Mouse (Mus musculus) granulocyte monocyte progenitor cell, adult 5-6 weeks (primary cell): ENCODE measurements at regions not wholly inside any gene's neighbourhood (a gene's known extent, or its start where the extent isn't known, plus 50 kb on each side); places are given as distances from the start of the nearest gene placed in this dataset.

Source experiments
- ATAC-seq: replicated peaks from 2 replicates; pipeline ENCODE4 v1.8.0; 2016; ENCODE audit warnings: mild to moderate bottlenecking, moderate TSS enrichment, inconsistent platforms; ENCODE audit not compliant: poor library complexity, severe bottlenecking

DNA sequence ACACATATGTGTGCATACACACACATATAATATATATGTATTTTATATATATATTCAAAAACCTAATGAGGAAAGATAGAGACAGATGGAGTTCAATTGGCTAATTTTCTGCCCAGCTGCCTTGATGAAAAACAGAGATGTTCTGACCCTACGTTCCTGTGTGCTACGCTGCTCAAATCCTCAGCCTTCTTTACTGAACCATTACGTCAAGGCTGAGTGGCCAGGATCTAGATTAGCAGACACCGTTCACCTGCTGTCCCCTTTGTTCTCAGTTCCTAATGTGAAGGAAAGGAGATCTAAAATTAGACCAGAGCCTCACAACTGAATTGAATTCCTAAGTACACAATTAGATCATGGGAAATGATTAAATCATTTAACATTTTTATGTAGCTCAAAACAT lies 284.3 kb upstream of the Adgrl4 start:
- no peak for ATAC-seq

DNA sequence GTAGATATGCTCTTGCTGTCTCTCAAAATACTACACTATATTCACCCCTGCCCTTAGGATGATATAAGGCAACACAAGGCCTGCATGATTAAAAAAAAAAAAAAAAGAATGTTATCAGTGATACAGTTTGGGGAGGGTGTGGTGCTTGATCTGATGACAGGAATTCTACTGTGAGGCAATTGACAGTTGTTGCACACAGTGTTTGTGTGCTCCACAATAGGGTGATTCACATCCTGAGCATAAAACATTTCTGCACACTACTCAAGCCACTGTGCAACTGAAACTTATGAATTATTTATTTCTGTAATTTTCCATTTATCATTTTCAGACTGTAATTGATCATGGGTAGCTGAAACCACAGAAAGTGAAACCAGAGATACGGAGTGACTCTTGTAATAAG lies 277.2 kb upstream of the Adgrl4 start:
- no peak for ATAC-seq

DNA sequence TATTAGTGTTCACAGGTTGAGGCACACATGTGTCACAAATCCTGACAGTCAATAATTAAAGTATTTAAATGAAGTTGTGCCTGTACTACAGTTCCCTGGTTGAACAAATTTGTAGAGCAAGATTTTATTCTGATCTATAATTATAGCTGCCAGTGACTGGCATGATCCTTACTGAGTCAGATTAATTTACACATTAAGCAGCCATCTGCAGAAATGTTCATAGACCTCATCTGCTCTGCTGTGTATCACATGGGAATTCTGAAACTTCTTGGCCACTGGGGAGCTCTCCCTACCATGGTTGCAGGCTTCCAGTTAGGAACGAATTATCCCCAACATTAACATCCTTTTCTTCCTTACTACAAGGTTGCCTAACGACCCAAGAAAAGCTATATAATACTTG lies 255.6 kb upstream of the Adgrl4 start:
- no peak for ATAC-seq

DNA sequence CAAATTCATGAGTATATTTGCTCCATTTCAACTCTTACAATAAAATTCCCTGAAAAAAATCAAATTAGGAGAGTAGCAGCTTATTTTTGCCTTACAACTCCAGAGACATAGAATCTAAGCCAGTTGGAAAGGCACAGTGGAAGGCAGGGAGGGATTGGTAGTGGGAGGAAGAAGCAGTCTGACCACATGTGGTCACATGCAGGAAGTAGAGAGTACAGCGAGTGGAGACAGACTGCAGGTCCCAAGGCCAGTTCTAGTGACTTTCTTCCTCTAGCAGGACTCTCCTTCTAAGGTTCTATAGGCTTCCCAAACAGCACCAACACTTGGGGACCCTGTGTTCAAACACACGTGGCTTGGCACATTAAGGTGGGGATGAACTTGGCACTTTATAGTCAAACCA lies 245.6 kb upstream of the Adgrl4 start:
- peak; percentile 75 for ATAC-seq

DNA sequence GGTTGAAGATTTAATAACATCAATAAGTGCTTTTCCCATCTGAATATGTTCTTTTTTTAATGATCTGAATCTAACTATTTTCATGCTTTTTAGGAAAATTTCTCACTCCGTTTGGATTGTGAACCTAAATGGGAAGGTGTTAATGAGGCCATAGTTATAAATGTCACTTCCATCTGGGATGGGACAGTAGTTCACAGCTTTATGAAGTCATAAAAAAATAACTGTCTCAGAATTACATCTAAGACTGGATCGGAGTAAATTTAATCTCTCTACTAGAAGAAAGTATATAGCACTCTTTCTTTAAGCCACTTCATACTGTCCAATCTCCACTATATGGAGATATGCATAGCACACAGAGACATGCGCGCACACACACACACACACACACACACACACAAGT lies 226.7 kb upstream of the Adgrl4 start:
- no peak for ATAC-seq

DNA sequence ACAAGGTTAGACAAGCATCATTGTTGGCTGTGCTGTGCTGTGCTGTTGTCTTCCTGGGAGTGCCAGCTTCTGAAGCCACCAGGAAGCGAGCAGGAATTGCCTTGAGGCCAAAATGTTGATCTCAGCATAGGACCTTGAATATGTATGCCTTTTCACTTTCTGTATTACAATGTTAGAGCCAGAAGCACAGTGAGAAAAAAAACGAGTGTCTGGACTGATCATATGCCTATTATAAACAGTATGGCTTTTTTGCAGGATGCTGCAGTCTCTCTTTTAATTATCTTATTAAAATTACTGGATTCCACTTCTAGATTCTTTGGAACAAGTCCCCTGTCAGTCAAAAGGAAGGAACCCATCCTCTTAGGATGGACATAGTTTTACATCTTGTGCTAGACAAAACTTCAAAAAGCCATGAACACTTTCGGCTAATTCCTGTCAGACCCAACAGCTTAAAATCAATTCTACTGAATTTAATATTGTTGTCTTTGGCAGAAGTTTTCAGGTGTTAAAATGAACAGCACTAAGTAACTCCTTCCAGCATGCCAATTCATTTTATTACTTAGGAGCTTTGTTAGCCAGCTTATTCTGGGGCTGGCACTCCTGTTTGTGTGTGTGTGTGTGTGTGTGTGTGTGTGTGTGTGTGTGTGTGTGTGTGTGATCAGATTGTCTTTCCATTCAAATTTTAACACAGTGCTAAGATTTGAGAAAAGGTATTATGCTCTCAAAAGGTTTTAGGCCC lies 220.8 kb upstream of the Adgrl4 start:
- ATAC-seq = no peak

DNA sequence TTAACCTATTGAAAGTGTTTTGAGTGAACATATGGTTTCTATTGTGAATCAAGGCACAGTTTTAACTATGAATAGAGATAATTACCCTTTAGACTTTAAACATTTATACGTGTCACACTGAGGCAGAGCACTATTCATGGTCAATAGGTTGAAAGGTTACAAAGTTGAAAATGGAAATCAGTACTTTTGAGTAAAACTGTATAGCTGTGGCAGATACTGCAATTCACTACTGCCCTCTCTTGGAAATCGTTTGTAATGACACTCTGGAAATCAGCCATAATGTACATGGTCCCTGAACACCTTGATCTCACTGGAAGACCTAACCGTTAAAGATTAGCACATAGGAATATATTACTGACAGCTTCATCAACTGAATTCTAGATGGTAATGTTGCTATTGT lies 215.3 kb upstream of the Adgrl4 start:
- peak; percentile 87 for ATAC-seq

DNA sequence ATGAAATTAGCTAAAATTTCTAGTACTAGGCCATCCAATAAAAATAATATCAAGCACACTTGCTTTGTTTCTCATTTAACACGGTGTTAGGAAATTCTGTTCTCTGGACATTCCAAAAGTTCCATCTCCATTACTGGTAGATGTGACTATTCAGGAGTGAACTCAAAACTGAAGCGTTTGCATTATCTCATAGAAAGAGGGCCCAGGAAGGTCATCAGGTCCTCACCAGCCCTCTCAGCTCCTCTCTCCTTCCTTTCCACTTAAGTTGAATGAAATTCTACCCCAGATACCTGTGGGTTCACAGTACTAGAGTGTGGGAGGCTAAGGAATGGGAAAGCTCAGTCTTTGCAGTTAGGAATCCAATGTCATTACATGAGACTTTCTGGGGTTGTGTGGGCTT lies 185.2 kb upstream of the Adgrl4 start:
- no peak for ATAC-seq

DNA sequence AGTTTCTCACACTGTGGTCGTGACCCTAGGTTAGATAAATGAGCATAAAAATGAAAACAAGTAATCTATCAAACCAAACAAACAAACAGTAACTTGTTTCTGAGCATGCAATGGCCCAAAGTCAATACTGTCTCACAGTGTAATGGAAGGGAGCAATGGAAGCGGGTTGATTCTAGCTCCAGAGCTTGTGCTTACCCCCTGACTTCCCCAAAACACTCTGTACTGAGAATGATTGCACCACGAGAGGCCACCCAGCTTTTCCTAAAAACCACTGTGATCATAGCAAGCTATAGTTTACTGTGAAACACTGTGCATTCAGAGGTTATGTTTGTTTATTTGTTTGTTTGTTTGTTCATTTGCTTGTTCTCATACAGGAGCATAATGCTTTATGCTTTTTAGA lies 174.9 kb upstream of the Adgrl4 start:
- ATAC-seq = peak; percentile 59; the same call in 1 of the 2 replicates

DNA sequence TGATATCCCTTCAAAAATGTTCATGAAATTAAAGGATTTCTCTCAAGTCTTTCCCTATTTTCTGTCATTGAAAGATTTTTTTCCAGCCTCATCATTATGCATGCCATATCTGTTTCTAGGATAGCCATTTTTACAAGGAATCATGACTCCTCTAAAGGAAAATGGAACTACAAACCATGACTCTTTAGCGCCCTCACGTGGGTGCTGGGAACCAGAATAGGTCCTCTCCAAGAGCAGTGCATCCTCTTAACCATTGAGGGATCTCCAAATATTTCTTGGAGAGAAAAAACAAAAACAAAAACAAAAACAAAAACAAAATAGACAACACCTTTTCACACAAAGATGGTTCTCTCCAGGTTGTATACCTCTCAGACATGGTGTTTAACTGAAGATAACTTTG lies 172.0 kb upstream of the Adgrl4 start:
- no peak for ATAC-seq

DNA sequence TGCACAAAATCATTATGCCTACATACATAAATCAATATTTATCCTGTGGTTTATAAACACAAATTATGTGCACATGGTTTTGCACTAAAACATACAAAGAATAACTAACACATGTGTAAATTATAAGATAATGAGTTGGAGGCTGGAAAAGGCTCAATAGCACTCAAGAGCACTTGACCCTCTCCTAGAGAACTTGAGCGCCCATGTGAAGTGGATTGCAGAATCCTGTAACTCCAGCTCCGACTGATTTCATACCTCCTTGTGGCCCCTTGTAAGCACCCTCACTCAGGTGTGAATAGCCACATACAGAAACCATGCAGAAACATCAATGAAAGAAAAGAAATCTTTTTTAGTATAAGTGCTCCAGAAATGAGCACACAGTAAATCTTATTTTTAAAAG lies 168.2 kb upstream of the Adgrl4 start:
- no peak for ATAC-seq

DNA sequence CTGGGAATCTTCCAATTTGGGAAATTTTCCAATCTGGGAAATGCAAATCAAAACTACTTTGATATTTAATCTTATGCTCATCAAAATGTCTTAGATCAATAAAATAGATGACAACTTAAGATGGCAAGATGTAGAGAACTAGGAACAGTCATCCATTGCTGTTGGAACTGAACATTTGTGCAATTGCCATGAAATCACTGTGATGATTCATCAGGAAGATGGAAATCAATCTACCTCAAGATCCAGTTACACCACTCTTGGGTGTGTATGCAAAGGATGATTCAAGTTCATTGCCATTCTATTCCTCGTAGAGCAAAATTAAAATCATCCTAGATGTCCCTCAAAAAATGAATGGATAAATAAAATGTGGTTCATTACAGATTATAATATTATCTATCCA lies 153.9 kb upstream of the Adgrl4 start:
- ATAC-seq = no peak

DNA sequence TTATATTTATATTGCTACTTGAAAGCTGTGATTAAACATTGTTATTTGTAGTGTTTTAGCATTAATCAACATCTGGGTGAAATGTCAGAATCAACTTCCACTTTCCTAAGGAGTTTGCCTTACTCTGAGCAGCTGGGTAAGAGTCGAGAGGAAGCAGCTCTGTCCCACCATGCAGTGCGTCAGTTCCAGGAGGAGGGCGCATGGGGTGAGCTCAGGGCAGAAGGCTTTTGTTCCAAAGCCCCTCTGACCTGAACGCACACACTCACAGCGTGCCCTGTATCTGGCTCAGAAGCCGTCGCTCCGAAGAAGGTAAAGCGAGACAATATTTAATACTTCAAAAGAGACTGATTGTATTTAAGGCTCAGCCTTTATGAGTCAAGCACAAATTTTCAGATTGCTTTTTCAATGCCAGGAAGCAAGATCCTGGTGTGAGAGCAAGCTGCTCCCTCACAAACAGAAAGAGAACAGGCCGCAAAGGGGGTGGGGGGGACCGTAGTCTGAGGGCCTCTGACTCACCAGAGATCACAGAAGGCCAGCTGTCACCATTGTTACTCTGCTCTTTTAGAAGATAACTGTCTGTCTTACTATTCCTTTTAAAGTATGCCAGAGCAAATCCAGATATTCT lies 143.6 kb upstream of the Adgrl4 start:
- ATAC-seq = peak; percentile 80

DNA sequence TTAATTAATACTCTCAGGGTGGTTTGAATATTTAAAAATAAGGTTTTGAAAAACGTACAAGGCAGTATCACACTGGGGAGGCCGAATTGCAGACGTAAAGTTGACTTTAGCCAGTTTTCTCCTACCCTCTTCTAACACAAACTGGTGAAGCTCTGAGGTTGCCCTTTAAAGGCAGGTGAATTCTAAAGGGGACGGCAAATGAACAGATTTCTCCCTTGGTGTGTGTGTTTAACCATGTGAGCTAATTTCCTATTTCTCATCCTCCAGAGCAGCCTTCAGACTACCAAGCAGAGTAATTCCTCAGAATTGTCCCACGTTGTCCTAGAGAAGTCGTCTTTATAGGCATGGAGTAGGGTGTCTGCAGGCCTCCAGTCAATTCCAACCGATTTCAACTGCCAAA lies 143.1 kb upstream of the Adgrl4 start:
- no peak for ATAC-seq

DNA sequence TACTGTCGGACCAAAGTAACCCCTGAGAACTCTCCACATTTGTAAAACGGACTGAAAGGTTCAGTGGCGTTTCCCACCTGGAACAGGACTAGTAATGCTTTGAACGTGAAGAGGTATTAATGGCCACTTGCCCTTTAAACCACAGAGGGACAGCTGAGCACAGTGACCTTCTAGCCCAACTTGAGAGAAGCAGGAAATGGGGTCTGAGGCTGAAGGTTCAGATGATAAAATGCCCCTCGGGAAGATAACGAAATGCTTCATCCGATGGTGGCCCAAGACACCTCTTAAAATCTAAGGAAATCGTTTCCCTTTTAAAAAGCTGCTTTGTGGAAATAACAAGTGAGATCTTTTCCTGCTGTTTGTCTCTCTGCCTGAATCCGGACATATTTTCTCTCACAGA lies 142.7 kb upstream of the Adgrl4 start:
- no peak for ATAC-seq

DNA sequence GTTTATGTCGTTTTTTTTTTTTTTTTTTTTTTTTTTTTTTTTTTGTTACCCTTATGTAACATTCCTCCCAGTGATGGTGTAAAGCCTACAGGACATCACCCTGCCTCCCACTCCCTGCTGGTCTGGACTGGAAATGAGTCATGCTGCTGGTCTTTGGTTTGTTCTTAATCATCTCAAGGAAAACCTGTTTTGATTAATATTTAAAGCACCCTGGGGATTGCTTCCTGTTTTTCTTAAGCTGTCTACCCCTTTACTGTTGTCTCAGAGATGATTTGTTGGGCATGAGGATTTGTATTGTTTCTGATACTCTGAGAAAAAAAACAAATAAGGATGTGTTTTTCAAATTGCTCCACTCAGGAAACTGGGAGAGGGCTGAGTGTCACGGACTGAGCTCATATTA lies 139.4 kb upstream of the Adgrl4 start:
- ATAC-seq = peak; percentile 68

DNA sequence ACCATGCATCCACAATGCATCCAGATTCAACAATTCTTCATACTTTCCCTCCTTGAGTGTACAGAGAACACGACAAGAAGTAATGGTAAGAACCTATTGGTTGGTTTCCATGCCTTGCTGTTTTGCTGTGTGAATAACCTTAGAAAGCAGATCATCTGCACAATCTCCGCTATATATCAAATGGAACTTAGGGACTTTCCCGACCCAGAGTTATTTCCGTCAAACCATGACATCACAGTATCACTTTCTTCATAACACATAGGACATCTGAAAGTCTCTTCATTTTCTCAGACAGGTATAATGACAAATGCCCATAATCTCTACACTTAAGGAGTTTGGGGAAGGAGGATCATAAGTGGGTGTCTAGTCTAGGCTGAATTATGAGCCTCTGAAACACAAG lies 132.3 kb upstream of the Adgrl4 start:
- ATAC-seq = no peak

DNA sequence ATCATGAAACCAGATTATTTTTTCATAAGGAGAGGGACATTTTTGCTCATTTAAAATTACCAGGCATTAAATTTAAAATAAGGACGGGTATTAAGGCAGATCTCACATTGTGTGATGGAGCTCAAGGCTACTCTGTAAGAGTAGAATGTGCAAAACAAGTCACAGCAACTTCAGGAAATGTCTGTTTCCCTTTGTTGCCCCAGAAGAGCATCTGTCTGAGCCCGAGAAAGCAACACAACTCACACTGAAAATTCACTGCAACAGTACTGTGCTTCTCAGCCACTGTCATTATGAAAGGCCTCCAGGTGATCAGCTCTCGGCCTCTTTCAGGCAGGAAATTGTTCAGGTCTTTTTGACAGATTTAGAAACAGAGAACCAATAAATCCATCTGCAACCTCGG lies 129.7 kb upstream of the Adgrl4 start:
- no peak for ATAC-seq

DNA sequence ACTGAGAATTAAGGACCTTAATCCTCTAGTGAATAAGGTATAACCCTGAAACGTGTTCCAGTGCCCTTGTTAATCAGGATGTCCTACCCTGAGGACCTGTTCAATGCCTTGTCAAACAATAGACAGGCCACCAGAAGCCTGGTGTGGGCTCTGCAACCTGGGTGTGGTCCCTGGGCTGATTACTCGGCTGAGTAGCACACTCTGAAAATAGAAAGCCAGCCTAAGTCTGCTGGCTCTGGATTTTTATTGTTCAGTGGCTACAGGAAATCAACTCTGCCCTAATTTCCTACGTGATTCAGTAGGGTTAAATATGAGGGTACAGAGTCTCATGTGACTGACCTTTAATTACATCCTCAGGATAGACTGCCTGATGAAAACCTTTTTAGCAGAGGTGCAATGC lies 113.9 kb upstream of the Adgrl4 start:
- ATAC-seq = no peak

DNA sequence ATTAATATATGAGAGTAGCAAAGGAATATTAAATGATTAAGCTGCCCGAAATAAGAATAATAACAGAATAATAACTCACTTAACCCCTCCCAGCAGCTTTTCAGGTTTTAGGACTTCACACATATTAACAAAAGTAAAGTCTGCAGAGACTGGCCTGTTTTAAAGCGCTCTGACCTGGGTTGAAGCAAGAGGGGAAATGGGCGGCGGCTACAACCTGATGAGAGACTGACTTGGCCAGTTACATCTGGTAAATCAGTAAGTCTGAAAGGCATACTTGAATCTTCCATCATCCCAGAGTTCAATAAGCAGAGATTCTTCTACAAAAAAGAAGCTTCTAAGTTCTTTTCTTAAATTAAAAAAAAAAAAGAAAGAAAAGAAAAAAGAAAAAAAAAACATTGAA lies 107.9 kb upstream of the Adgrl4 start:
- no peak for ATAC-seq

DNA sequence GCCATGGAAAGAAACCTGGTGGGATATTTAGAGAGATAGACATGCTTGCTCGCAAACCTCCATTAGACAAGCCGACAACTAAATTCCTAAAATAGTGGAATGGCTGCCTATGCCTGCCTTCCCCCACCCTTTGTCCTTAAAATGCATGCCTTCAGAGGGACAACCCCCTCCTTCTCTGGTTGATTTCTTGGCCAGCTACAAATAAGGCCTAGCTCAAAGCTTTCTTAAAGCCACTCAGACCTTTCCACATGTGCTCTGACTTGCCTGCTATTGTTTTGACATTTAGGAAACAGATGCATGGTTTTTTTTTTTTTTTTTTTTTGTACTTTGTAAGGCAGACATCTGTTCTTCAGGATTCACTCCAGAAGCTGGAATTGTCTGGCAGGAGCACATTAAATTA lies 105.8 kb upstream of the Adgrl4 start:
- no peak for ATAC-seq

DNA sequence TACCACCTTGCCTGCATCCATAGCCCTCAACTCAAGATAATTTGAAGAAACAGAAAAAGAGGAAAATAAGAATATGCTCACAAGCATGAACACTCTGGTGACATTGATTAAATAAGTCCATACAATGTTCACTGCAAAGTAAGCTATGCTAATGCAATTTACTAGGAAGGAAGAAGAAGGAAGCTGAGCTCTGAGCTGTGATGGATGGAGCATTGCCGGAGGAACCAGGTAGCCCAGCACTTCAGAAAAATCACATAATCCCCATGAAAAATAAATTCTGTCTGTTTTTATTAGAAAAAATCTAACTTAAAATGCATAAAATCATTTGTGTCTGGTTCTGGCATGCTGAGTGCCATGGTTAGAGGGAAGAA lies 105.4 kb upstream of the Adgrl4 start:
- ATAC-seq = no peak
